Mouse (Mus musculus) retina, postnatal 1 day (tissue): ENCODE data around the gene Tbc1d2.
"Not testable (repeated sequence)": the region's sequence is repeated elsewhere in the genome, so short reads cannot be mapped to it uniquely, and the experiment has no call there.

Source experiments
- DNase-seq: peaks from one replicate; pipeline ENCODE4 v3.0.0-alpha.2; 2012

The Tbc1d2 gene

GRCm38 (mm10) chr4:46639866-46640265 is 10.1 kb downstream of the Tbc1d2 start:
- DNase-seq: no peak

- not testable (repeated sequence) for DNase-seq
These were observed 12.8 kb downstream of the Tbc1d2 start for GRCm38 (mm10) chr4:46637250-46637649.

GRCm38 (mm10) chr4:46635702-46636430 is 14.1 kb downstream of the Tbc1d2 start:
- no peak for DNase-seq

GRCm38 (mm10) chr4:46634881-46635280 is 15.1 kb downstream of the Tbc1d2 start:
- DNase-seq: no peak

GRCm38 (mm10) chr4:46633565-46633964 is 16.4 kb downstream of the Tbc1d2 start:
- not testable (repeated sequence) for DNase-seq

- no peak for DNase-seq
These were observed 17.5 kb downstream of the Tbc1d2 start for GRCm38 (mm10) chr4:46632465-46632864.

GRCm38 (mm10) chr4:46630390-46630789 is 19.6 kb downstream of the Tbc1d2 start:
- peak; percentile 44 for DNase-seq

- peak; percentile 17 for DNase-seq
These were observed 21.1 kb downstream of the Tbc1d2 start for GRCm38 (mm10) chr4:46628873-46629272.

- peak; percentile 16 for DNase-seq
These were observed 21.9 kb downstream of the Tbc1d2 start for GRCm38 (mm10) chr4:46628081-46628480.

- DNase-seq: peak; percentile 20
These were observed 24.9 kb downstream of the Tbc1d2 start for GRCm38 (mm10) chr4:46625101-46625500.

GRCm38 (mm10) chr4:46623007-46623406 is 27.0 kb downstream of the Tbc1d2 start:
- no peak for DNase-seq

- no peak for DNase-seq
These were observed 29.1 kb downstream of the Tbc1d2 start for GRCm38 (mm10) chr4:46620946-46621345.

- peak; percentile 68 for DNase-seq
These were observed 29.7 kb downstream of the Tbc1d2 start for GRCm38 (mm10) chr4:46620330-46620729.

GRCm38 (mm10) chr4:46618196-46618817 is 31.7 kb downstream of the Tbc1d2 start:
- DNase-seq: no peak

- DNase-seq: no peak
These were observed 32.6 kb downstream of the Tbc1d2 start for GRCm38 (mm10) chr4:46617408-46617807.

- DNase-seq: no peak
These were observed 35.4 kb downstream of the Tbc1d2 start for GRCm38 (mm10) chr4:46614641-46615040.

- no peak for DNase-seq
These were observed 36.4 kb downstream of the Tbc1d2 start for GRCm38 (mm10) chr4:46613618-46614017.

- peak; percentile 89 for DNase-seq
These were observed 38.8 kb downstream of the Tbc1d2 start for GRCm38 (mm10) chr4:46611181-46611580.

- DNase-seq: no peak
These were observed 42.4 kb downstream of the Tbc1d2 start for GRCm38 (mm10) chr4:46607601-46608000.

- no peak for DNase-seq
These were observed 44.6 kb downstream of the Tbc1d2 start for GRCm38 (mm10) chr4:46605451-46605850.

- no peak for DNase-seq
These were observed 47.3 kb downstream of the Tbc1d2 start for GRCm38 (mm10) chr4:46602704-46603103.

GRCm38 (mm10) chr4:46601844-46602423 is 48.1 kb downstream of the Tbc1d2 start, which contains the start of gene Coro2a:
Coro2a (minus strand) TSS chr4:46602202.
- DNase-seq: peak; percentile 89

- peak; percentile 38 for DNase-seq
These were observed 48.7 kb downstream of the Tbc1d2 start for GRCm38 (mm10) chr4:46601258-46601843.
